Mouse (Mus musculus): ENCODE results near the gene Slc18a2. TPM values are rescaled to one million over a fixed set of nuclear protein-coding genes. Genes with fewer than 3 reads are reported as not detected.

Gene Slc18a2
- polyA plus RNA-seq, 1 experiment from 2014 or later: 13.2 TPM

GRCm38 (mm10) chr19:59344304-59344711, 83.6 kb downstream of the Slc18a2 start:
- Histone ChIP-seq H3K9me3 (replicated peaks) (no peaks in the 10 kb centered on the region; the same call in 1 of the 2 replicates), H3K36me3 (no peaks in the 10 kb centered on the region), H3K4me1 (peaks cover 32% of the 10 kb centered on the region), H3K4me3 (replicated peaks) (peak overlapping the region; percentile 89), H3K9ac (peak overlapping the region; percentile 90), H3K4me2 (peak overlapping the region; percentile 87), H3K27me3 (no peaks in the 10 kb centered on the region), H3K27ac (peak overlapping the region; percentile 94; the same call in 1 of the 2 replicates)
- no peak for ATAC-seq (replicated peaks; ENCODE audit: low FRiP score)
- 1% methylated on average over 14 of the region's 14 CpGs for WGBS

GRCm38 (mm10) chr19:59345081-59345657, 84.5 kb downstream of the Slc18a2 start:
- no peaks in the 10 kb centered on the region; the same call in 1 of the 2 replicates for H3K9me3 ChIP-seq (replicated peaks)
- H3K9ac ChIP-seq: peak overlapping the region; percentile 90
- H3K4me3 ChIP-seq (replicated peaks): peak overlapping the region; percentile 89
- H3K4me1 ChIP-seq: peaks cover 32% of the 10 kb centered on the region
- H3K36me3 ChIP-seq: no peaks in the 10 kb centered on the region
- peak overlapping the region; percentile 87 for H3K4me2 ChIP-seq
- ATAC-seq (replicated peaks; ENCODE audit: low FRiP score): peak; percentile 35; the same call in 1 of the 2 replicates
- H3K27ac ChIP-seq: peak overlapping the region; percentile 94
- under 1% methylated on average over 67 of the region's 70 CpGs for WGBS
- no peaks in the 10 kb centered on the region for H3K27me3 ChIP-seq

Other genes with a start within 250 kb of the Slc18a2 start
- 2.0 and 2.3 TPM in 2 replicates for gene Shtn1, start 184.8 kb upstream of the Slc18a2 start, polyA plus RNA-seq (2015; fragmentation: Nextera tagmentation; extraction: Ambion mirVana)
- not detected in 2 replicates for gene Vax1, start 90.8 kb upstream of the Slc18a2 start, polyA plus RNA-seq (2015; fragmentation: Nextera tagmentation; extraction: Ambion mirVana)
- gene Kcnk18, start 41.7 kb upstream of the Slc18a2 start, polyA plus RNA-seq (2015; fragmentation: Nextera tagmentation; extraction: Ambion mirVana): not detected in 2 replicates
- 10.3 and 18.9 TPM in 2 replicates for gene Rps12-ps3, start 61.4 kb downstream of the Slc18a2 start, polyA plus RNA-seq (2015; fragmentation: Nextera tagmentation; extraction: Ambion mirVana)
- 9.0 and 10.0 TPM in 2 replicates for gene Pdzd8, start 84.9 kb downstream of the Slc18a2 start, polyA plus RNA-seq (2015; fragmentation: Nextera tagmentation; extraction: Ambion mirVana)
- 38.8 TPM in 2 replicates for gene Emx2, start 197.5 kb downstream of the Slc18a2 start, polyA plus RNA-seq (2015; fragmentation: Nextera tagmentation; extraction: Ambion mirVana)